Mouse (Mus musculus) megakaryocyte, embryonic 14.5 days (primary cell): ENCODE data around the gene Syne4.

Source experiments
- FLI1 ChIP-seq: IDR thresholded peaks from 2 replicates; pipeline ENCODE4 v1.6.1; 2012; ENCODE audit warnings: low read length, inconsistent platforms, mixed read lengths
- GATA1 ChIP-seq: IDR thresholded peaks from 3 replicates; pipeline ENCODE4 v1.6.1; 2012; ENCODE audit warnings: mixed read lengths, low read length, inconsistent platforms, borderline replicate concordance

- TF ChIP-seq GATA1 (no peak), FLI1 (no peak)
Measured at GRCm38 (mm10) chr7:30306083-30306779, 8.4 kb upstream of the Syne4 start.
